Mouse (Mus musculus) kidney, postnatal 36 days (tissue): ENCODE data around the gene Kdm4c.
"Not testable (repeated sequence)": the region's sequence is repeated elsewhere in the genome, so short reads cannot be mapped to it uniquely, and the experiment has no call there.

ENCODE experiments used
- DNase-seq, 2 experiments: peaks; one replicate each; pipeline ENCODE4 v3.0.0; 2021 to 2022; ENCODE audit warnings: mixed read lengths in 2 of 2

Kdm4c gene

DNA sequence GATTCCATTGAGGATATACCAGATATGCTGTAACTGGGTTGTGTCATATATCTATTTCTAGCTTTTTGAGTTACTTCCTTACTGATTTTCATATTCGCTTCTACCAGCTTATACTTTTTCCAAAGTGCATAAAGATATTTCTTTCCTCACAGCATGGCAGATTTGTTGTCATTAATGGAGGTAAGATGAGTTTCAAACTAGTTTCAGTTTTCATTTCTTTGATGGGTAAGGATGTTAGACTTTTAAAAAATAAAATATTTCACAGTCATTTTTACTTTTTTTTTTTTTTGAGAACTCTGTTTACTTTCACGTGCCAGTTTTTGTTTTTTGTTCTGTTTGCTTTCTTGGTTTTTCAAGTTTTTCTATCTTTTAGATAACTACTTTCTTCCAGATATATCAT is 70.6 kb downstream of the Kdm4c start:
- no peak for DNase-seq

DNA sequence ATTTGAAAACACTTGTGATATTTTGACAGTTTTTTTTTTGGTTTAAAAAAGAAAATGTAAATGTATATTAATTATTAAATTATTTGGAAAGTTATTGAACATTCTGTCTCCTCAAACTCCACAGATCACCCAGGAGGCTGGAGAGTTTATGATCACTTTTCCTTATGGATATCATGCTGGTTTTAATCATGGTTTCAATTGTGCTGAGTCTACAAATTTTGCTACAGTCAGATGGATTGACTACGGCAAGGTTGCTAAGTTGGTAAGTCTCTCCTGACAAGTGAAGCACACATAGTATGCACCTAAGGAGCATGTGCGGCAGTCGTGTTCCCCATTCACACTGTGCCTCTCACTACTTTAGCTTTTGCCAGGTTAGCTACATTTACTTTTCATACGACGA is 73.1 kb downstream of the Kdm4c start:
- no peak for DNase-seq

DNA sequence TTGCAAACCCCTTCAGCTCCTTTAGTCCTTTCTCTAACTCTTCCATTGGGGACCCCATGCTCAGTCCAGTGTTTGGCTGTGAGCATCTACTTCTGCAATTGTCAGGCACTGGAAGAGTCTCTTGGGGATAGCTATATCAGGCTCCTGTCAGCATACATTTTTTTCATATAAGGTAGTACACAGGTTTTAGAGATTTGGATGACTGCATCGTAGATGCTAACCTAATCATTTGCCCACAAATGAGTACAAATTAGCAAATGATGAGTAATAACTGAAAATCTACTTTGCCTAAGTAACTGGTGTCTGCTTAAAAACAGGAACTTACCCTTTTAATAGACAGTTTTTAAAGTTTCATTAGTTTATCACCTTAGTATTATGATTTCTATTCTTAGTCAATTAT is 77.0 kb downstream of the Kdm4c start:
- no peak for DNase-seq

DNA sequence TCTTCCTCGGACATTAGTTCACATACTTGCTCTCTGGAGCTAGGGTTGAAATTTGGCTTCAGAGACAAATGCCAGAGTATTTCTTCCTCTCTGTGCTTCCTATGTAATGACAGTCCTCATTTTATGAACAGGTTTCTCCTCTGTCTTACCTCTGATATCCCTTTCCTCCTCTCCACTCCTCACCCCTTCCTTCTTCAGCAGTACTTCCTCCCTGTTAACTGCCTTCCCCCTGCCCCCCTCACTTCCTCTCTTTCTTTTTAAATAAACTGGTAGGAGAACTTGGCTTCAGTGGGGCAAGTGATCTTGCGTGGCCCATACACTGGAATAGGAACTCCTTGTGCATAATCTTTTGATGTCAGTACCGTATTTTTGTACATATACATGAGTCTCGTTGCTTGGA is 115.2 kb downstream of the Kdm4c start:
- no peak for DNase-seq

DNA sequence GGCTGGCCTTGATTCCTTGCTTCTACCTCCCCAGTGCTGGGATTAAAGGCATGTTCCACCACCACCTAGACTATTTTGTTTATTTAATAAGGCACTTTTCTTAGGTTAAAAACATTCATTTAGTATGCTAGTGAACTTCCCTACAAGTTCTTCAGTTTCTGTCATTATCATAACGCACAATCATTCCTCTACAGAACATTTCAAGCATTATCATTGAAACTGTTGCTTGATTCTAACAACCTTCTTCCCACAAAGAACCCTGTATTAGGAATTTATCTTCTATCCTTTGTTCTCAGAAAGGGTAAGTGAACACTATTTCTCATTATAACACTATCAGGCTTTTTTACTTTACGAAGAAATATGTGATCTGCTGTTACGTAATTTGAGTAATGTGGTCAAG is 118.0 kb downstream of the Kdm4c start:
- no peak for DNase-seq

DNA sequence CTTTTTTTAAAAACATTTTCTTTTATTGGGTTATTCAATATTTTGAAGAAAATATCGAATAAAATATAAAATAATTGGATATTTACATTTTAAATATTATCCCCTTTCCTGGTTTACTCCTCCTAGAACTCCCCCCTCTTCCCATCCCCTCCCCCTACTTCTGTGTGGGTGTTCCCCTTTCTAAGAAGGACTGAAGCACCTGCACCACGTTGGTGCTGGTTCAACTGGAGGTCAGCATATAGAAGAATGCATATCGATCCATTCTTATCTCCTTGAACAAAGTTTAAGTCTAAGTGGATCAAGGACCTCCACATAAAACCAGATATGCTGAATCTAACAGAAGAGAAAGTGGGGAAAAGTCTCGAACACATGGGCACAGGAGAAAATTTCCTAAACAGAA is 144.3 kb downstream of the Kdm4c start:
- no peak for DNase-seq

DNA sequence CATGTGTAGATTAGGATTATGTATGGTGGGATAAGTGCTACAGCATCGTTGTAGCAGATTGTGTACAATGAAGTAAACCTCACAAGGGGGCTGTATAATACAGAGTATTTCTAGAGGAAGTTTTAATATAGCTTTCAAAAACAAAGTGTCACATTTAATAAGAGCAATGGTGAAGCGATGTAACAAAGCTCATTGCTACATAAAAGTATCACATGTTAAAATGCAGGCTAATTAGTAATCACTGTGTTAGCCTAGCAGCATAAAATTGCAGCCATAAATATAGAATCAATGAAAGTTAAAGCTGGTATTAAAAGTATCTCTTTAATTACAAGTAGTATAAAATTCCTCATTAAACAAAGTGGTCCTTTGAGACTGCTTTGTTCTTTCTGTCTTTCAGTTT is 150.9 kb downstream of the Kdm4c start:
- DNase-seq = no peak

DNA sequence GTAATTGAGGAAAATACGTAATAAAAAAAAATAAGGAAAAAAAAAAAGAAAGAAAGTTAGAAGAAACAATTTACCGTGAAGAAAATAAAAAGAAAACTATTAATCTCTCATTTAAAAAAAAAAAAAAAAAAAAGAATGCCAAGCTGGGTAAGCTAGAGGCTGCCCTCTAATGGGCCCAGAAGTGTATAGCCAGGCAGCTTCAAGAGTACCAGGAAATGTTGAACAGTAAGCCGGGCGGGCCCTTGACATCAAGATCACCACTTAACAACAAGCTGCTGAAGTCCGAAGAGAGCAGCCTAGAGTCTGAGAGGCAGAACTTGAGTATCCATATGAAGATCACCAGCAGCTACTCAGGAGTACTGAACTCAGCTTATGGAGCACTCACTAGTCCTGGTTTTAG is 154.3 kb downstream of the Kdm4c start:
- DNase-seq = no peak

DNA sequence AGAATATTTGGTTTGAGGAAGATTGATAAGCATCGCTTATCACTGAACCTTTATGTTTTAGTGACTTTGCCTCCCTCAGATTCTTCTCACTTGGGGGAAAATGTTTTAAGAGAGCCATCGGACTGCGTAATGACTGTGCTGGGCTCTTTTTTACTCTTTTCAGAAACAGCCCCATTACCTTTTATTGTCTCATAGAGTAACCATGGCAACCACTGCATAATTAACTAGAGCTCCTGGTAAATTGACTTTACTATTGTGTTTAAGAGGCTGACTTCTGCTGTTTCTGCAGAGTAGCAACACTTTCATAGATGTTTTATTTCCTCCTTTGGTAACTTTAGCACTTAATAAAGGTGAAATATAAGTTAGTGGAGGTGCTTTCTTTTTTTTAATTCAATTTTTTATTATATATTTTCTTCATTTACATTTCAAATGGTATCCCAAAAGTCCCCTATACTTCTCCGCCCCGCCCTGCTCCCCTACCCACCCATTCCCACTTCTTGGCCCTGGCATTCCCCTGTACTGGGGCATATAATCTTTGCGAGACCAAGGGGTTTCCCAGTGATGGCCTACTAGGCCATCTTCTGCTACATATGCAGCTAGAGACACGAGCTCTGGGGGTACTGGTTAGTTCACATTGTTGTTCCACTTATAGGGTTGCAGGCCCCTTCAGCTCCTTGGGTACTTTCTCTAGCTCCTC is 159.5 kb downstream of the Kdm4c start:
- not testable (repeated sequence) for DNase-seq

DNA sequence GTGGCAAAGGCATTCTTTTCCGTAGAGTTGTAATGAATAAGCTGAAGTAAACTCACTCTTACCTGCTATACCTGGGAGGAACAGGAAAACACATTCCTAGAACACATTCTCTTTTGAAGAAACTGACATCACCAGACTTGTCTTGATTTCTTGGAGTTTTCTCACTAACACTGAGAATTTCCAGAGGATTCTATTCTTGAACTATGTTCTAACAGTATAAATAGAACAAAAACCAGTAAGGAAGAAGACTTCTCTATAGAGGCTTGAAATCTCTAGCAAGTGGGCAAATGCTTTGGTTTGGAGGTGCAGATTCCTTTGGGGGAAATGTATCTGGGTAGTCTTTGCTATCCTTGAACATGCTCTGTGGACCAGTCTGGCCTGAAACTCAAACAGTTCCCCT is 166.4 kb downstream of the Kdm4c start:
- no peak for DNase-seq

DNA sequence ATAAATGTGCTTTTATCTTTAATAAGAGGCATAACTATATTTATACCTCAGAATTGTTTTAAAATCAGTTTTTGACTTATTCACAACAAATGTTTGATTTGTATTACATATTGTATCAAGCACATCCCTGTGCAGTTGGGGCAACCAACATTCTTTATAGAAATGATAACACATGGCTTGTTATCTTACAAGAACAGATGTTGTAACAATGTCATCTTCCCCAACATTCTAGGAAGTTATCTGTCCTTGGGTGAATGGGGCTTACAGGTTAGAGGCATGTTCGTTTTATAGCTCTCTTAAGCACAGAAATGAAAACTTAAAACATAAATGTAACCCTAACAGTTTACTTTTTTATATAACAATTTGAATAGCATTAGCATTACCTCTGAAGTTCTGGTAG is 177.5 kb downstream of the Kdm4c start:
- DNase-seq = no peak
